Mouse (Mus musculus) thymus, adult 2 months (tissue): ENCODE data around the gene Acvr1b. TPM values are rescaled to one million over a fixed set of nuclear protein-coding genes. Genes with fewer than 3 reads are reported as not detected.

Experiments
- DNase-seq: peaks from one replicate; pipeline ENCODE4 v3.0.0; 2021
- H3K27ac ChIP-seq: fragments of 200-500 bp; 2 replicates; pipeline ENCODE4 v1.5.1; 2012; ENCODE audit warnings: low read length, control low read depth; ENCODE audit not compliant: control insufficient read depth, insufficient read depth
- H3K27me3 ChIP-seq: fragments of 200-500 bp; 2 replicates; pipeline ENCODE4 v1.6.1; 2012; ENCODE audit warnings: mild to moderate bottlenecking, low read length, moderate library complexity, mixed read lengths; ENCODE audit not compliant: control insufficient read depth, insufficient read depth
- H3K36me3 ChIP-seq: fragments of 200-500 bp; 2 replicates; pipeline ENCODE4 v1.6.1; 2012; ENCODE audit warnings: mild to moderate bottlenecking, low read length, moderate library complexity; ENCODE audit not compliant: control insufficient read depth, insufficient read depth
- H3K4me1 ChIP-seq: fragments of 200-500 bp; replicated peaks from 2 replicates; pipeline ENCODE4 v1.6.1; 2012; ENCODE audit warnings: low read length; ENCODE audit not compliant: control insufficient read depth, insufficient read depth
- H3K4me3 ChIP-seq: fragments of 200-500 bp; 2 replicates; pipeline ENCODE4 v1.5.1; 2012; ENCODE audit warnings: mild to moderate bottlenecking, low read length, control low read depth, moderate library complexity; ENCODE audit not compliant: control insufficient read depth, insufficient read depth
- CTCF ChIP-seq: fragments of 200-500 bp; IDR thresholded peaks from 2 replicates; pipeline ENCODE4 v1.5.1; 2012; ENCODE audit warnings: mild to moderate bottlenecking, control low read depth, low read length, moderate library complexity, borderline replicate concordance; ENCODE audit not compliant: control insufficient read depth, poor library complexity, insufficient read depth; ENCODE audit errors: extremely low read depth
- POLR2A ChIP-seq: fragments of 200-500 bp; IDR thresholded peaks from 2 replicates; pipeline ENCODE4 v1.6.1; 2012; ENCODE audit warnings: mild to moderate bottlenecking, low read length, control low read depth, moderate library complexity; ENCODE audit not compliant: control insufficient read depth, poor library complexity, insufficient read depth; ENCODE audit errors: extremely low read depth
- WGBS: fragments of 180-500 bp; shearing (Covaris S2); methylation state at CpG from one replicate; pipeline ENCODE4 v1.1.7; 2018; 5-methylcytosine and 5-hydroxymethylcytosine counted together
- polyA plus RNA-seq: library from polyadenylated mRNA; depleted of rRNA; stranded (reverse); fragments of >200 nt; gene quantifications from 2 replicates; pipeline ENCODE4 v1.2.3, GENCODE M21; 2012

Acvr1b gene
- polyA plus RNA-seq, 1 experiment = 34.9 TPM

DNA sequence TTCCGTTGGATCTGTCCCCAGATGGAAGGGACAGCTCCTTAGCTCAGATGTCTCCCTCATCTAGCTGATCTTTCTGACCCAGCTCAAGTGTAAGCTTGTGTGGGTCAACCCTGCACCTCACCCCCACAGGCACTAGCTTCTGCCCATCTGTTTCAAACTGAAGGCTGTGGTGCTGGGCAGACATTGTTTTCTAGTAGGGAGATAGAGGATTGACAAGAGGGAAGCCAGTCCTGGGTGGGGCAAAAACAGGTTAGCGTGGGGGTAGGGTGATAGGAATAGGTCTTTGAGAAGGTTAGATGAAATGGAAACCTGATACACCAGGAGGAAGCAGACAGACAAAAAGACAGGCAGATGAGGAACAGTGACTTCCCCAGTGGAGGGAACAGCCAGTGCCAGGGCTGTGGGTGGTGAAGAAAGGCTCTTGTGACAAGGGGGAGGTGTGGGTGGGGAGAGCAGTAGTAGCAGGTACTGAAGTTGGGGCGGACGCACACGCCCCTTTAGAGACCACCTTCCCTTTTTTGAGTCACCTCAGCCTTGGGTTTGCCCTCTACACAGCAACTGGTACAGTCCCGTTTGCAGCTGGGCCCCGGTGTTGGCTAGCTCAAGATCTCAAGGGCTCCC is 82.1 kb downstream of the Acvr1b start:
- 24% methylated on average over 7 of the region's 7 CpGs for WGBS
- Histone ChIP-seq H3K27ac (peak overlapping the region; percentile 25; the same call in 1 of the 2 replicates), H3K27me3 (no peaks in the 10 kb centered on the region), H3K4me1 (peaks cover 73% of the 10 kb centered on the region), H3K4me3 (no peak overlapping the region), H3K36me3 (no peaks in the 10 kb centered on the region)
- no peak for TF ChIP-seq CTCF
- TF ChIP-seq POLR2A = no peak
- DNase-seq = no peak

- DNase-seq = no peak
Measured at GRCm38 (mm10) chr15:101256463-101257206, 82.8 kb downstream of the Acvr1b start.

GRCm38 (mm10) chr15:101258420-101258819 is 84.6 kb downstream of the Acvr1b start:
- Histone ChIP-seq H3K27me3 (no peaks in the 10 kb centered on the region), H3K36me3 (no peaks in the 10 kb centered on the region), H3K27ac (peak overlapping the region; percentile 56), H3K4me3 (no peak overlapping the region), H3K4me1 (peaks cover 87% of the 10 kb centered on the region)
- 3% methylated on average over 11 of the region's 11 CpGs for WGBS
- DNase-seq = peak; percentile 88
- TF ChIP-seq CTCF (no peak), POLR2A (0 out of 2 replicates have a peak, but pooled peaks have one; percentile 20)

More at GRCm38 (mm10) chr15:101256463-101257206, 82.8 kb downstream of the Acvr1b start:
- TF ChIP-seq POLR2A (no peak), CTCF (no peak)
- WGBS = 75% methylated on average over 14 of the region's 14 CpGs
- no peaks in the 10 kb centered on the region for H3K36me3 ChIP-seq
- peak overlapping the region; percentile 5; the same call in 1 of the 2 replicates for H3K27ac ChIP-seq
- H3K27me3 ChIP-seq = no peaks in the 10 kb centered on the region
- H3K4me1 ChIP-seq = peaks cover 75% of the 10 kb centered on the region
- H3K4me3 ChIP-seq = no peak overlapping the region

DNA sequence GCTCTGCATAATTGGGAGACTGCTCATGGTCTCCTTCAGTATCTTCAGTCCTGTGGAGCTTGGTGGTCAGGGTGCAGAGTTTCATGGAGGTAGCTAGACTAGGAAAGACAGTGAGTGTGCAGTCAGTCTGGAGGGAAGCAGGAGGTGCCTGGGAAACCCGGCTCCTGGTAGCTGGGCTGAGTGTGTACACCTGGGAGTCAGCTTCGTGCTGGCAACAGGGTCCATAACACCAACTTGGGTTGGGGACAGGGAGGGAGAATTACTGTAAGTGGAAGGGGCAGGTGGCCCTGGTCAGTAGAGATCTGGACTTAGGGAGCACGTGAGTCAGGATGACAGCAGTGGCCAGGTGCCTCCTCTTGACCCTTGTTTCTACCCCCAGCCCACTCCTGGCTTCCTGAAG is 86.1 kb downstream of the Acvr1b start:
- peaks cover 86% of the 10 kb centered on the region for H3K4me1 ChIP-seq
- H3K27me3 ChIP-seq = no peaks in the 10 kb centered on the region
- no peak for TF ChIP-seq POLR2A
- TF ChIP-seq CTCF = no peak
- 95% methylated on average over 3 of the region's 3 CpGs for WGBS
- H3K27ac ChIP-seq = no peak overlapping the region
- no peak overlapping the region for H3K4me3 ChIP-seq
- no peaks in the 10 kb centered on the region for H3K36me3 ChIP-seq
- DNase-seq = no peak

GRCm38 (mm10) chr15:101260387-101260786 is 86.5 kb downstream of the Acvr1b start:
- H3K4me3 ChIP-seq = no peak overlapping the region
- no peaks in the 10 kb centered on the region for H3K36me3 ChIP-seq
- DNase-seq = no peak
- WGBS = 85% methylated on average over 10 of the region's 10 CpGs
- H3K27ac ChIP-seq = no peak overlapping the region
- TF ChIP-seq CTCF (no peak), POLR2A (no peak)
- H3K4me1 ChIP-seq = peaks cover 85% of the 10 kb centered on the region
- no peaks in the 10 kb centered on the region for H3K27me3 ChIP-seq

DNA sequence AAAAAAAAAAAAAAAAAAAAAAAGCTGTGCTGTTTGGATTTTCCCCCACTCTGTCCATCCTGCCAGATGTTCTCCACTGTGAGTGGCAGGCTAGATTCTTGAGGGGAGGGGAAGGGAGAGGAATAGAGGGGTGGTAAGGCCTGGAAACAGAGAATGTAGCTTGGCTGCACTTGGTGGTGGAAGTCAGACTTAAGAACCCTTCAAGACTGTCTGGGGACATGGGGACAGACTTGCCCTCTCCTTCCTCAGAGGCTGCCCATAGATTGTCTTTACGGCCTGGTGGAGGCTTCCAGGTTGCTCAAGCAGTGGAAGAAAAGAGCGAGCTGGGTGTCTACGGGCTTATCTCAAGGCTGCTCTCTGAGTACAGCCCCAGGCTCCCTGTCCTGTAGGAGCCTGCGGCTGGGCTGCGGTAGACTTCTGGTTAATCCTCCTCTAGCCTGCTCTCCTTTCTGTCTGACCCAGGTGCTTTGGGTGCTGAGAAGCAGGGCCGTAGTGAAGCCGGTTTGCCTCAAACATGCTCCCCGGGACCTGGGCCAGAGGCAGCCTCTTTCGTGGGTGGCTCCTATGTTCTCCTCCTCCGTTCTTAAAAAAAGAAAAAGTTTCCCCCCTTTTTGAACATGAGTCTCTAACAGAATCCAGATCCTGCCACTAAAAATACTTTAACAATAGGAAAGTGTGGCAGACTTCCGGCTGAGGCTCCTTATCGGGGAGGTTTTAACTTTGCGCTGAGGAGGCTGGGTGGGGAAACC is 87.2 kb downstream of the Acvr1b start:
- Histone ChIP-seq H3K4me3 (no peak overlapping the region), H3K4me1 (peaks cover 81% of the 10 kb centered on the region), H3K27ac (peak overlapping the region; percentile 35; the same call in 1 of the 2 replicates), H3K27me3 (no peaks in the 10 kb centered on the region), H3K36me3 (no peaks in the 10 kb centered on the region)
- WGBS = 20% methylated on average over 13 of the region's 13 CpGs
- DNase-seq = no peak
- TF ChIP-seq CTCF (no peak), POLR2A (no peak)
